Mouse (Mus musculus) embryonic facial prominence, embryonic 13.5 days (tissue): ENCODE measurements around the gene Alox5. TPM values are rescaled to one million over a fixed set of nuclear protein-coding genes. Genes with fewer than 3 reads are reported as not detected.

Experiments used
- ATAC-seq: fragments of 200-750 bp; cut with Nextera tagmentation; 2 replicates; pipeline ENCODE4 v1.8.0; 2017; ENCODE audit warnings: low read depth; ENCODE audit not compliant: insufficient number of reproducible peaks, insufficient read depth, low FRiP score, low TSS enrichment
- H3K27ac ChIP-seq: fragments of 300-500 bp; sonication (generic); 2 replicates; pipeline ENCODE4 v1.5.1; 2015; ENCODE audit warnings: moderate library complexity, mild to moderate bottlenecking, inconsistent platforms
- H3K27me3 ChIP-seq: fragments of 300-500 bp; sonication (generic); 2 replicates; pipeline ENCODE4 v1.6.1; 2015; ENCODE audit warnings: mild to moderate bottlenecking, inconsistent platforms
- H3K36me3 ChIP-seq: fragments of 300-500 bp; sonication (generic); 2 replicates; pipeline ENCODE4 v1.6.1; 2015; ENCODE audit warnings: mild to moderate bottlenecking, inconsistent platforms
- H3K4me1 ChIP-seq: fragments of 300-500 bp; sonication (generic); 2 replicates; pipeline ENCODE4 v1.6.1; 2015; ENCODE audit warnings: inconsistent platforms
- H3K4me2 ChIP-seq: fragments of 300-500 bp; sonication (generic); 2 replicates; pipeline ENCODE4 v1.6.1; 2015; ENCODE audit warnings: moderate library complexity, mild to moderate bottlenecking, inconsistent platforms
- H3K4me3 ChIP-seq: fragments of 300-500 bp; sonication (generic); 2 replicates; pipeline ENCODE4 v1.5.1; 2015; ENCODE audit warnings: mild to moderate bottlenecking, inconsistent platforms
- H3K9ac ChIP-seq: fragments of 300-500 bp; sonication (generic); 2 replicates; pipeline ENCODE4 v1.6.1; 2015; ENCODE audit warnings: mild to moderate bottlenecking, inconsistent platforms
- H3K9me3 ChIP-seq: fragments of 300-500 bp; sonication (generic); 2 replicates; pipeline ENCODE4 v1.6.1; 2016; ENCODE audit warnings: inconsistent platforms
- WGBS: fragments of 180-500 bp; shearing (Covaris S2); methylation state at CpG from one replicate; pipeline ENCODE4 v1.1.7; 2015; ENCODE audit warnings: mixed read lengths; 5-methylcytosine and 5-hydroxymethylcytosine counted together
- polyA plus RNA-seq: library from polyadenylated mRNA; unstranded; fragments of >200 nt; fragmentation: Nextera tagmentation; extraction: Ambion mirVana; gene quantifications from 2 replicates; pipeline ENCODE4 v1.2.1, GENCODE M21; 2015

Alox5 gene
- polyA plus RNA-seq, 1 experiment from 2014 or later, result 1.0 TPM

- Histone ChIP-seq H3K27ac (no peak overlapping the region), H3K9me3 (no peaks in the 10 kb centered on the region), H3K4me3 (no peak overlapping the region), H3K27me3 (no peaks in the 10 kb centered on the region; the same call in 1 of the 2 replicates), H3K4me2 (no peak overlapping the region), H3K9ac (no peak overlapping the region), H3K36me3 (no peaks in the 10 kb centered on the region), H3K4me1 (no peaks in the 10 kb centered on the region)
- WGBS, result 86% methylated on average over 4 of the region's 4 CpGs
- no peak for ATAC-seq
Observed at GRCm38 (mm10) chr6:116440849-116441248, 20.1 kb downstream of the Alox5 start.

DNA sequence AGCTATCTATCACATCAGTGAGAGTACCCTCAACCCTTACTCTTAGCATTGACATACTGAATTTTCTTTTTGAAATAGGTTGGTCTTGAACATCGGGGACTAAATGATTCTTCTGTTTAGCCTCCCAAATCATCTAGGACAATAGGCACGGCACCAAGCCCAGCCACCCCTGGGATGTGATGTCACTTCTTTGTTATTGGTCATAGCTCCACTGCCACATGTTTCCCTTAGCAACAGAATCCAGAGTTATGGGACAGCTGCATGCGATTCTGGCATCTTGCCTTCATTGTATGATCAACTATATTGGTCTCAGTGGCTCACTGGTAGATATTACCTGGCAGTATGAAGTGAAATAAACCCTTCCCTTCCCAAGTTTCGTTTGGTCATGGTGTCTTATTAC, 20.5 kb downstream of the Alox5 start:
- ATAC-seq, result no peak
- H3K27ac ChIP-seq, result no peak overlapping the region
- H3K36me3 ChIP-seq, result no peaks in the 10 kb centered on the region
- no peak overlapping the region for H3K9ac ChIP-seq
- no peak overlapping the region for H3K4me3 ChIP-seq
- no peak overlapping the region for H3K4me2 ChIP-seq
- no peaks in the 10 kb centered on the region for H3K4me1 ChIP-seq
- no peaks in the 10 kb centered on the region for H3K9me3 ChIP-seq
- no peaks in the 10 kb centered on the region; the same call in 1 of the 2 replicates for H3K27me3 ChIP-seq
- WGBS, result 72% methylated on average over 4 of the region's 4 CpGs

DNA sequence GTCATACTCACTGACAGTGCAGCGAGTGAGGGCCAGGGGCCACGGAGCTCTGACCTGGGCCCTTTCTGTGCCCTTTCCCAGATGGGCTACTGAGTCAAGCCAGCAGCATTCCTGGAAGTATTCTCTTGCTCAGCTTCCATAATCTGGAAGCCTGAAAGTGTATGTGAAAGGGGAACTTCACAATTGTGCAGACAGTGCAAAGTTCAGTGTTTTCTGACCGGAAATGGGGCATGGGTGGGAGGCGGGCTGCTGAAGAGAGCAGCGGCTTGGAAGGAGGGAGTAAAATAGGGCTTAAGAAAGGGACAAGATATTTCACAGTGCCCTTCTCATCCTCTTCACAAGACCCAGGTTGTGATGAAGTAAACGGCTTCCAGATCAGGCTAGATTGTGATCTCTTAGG, 21.4 kb downstream of the Alox5 start:
- ATAC-seq, result no peak
- Histone ChIP-seq H3K27ac (no peak overlapping the region), H3K4me3 (no peak overlapping the region), H3K27me3 (no peaks in the 10 kb centered on the region; the same call in 1 of the 2 replicates), H3K4me1 (no peaks in the 10 kb centered on the region), H3K9me3 (no peaks in the 10 kb centered on the region), H3K36me3 (no peaks in the 10 kb centered on the region), H3K9ac (no peak overlapping the region), H3K4me2 (no peak overlapping the region)
- 84% methylated on average over 6 of the region's 6 CpGs for WGBS

DNA sequence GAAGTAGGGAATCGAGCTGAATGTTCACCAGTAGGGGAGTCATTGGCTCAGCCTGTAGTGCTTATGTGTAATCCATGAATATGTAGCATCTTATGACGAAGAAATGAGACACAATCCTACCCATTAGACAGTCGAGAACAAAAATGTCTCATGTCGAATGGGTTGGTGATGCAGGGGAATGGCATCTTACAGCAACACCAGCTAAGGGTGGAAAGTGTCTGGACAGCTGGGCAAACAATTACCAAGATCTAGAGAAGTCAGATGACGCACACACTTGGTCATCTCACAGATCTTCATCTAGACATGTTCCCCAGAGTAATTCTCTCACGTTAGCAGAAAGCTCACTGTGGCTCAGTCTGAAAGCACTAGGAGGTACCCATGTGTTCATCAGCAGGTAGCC, 22.1 kb downstream of the Alox5 start:
- WGBS, result 78% methylated on average over 6 of the region's 6 CpGs
- Histone ChIP-seq H3K9me3 (no peaks in the 10 kb centered on the region), H3K36me3 (no peaks in the 10 kb centered on the region)

DNA sequence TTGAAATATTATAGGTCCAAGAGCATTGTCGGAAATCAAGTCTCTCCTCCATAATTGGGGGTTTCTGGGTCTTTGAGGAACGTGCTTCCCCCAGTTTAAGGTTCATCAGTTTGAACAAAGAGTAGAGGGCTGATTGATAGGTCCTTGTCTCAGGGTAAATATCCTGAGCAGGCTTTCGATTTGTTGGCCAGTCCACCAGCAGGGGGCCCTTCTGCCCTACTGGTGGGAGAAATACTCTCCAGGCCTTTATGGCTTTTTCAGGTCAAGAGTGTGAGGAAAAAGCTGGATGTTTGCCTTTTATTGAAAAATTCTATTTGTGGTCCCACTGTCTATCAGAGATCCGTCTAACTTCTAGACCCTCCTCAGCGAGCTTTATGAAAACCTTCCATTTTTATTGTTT, 32.7 kb downstream of the Alox5 start:
- Histone ChIP-seq H3K9ac (no peak overlapping the region), H3K9me3 (peaks cover 7% of the 10 kb centered on the region; the same call in 1 of the 2 replicates), H3K27ac (no peak overlapping the region), H3K36me3 (no peaks in the 10 kb centered on the region), H3K27me3 (no peaks in the 10 kb centered on the region), H3K4me2 (no peak overlapping the region), H3K4me3 (no peak overlapping the region), H3K4me1 (no peaks in the 10 kb centered on the region)
- 72% methylated on average over 5 of the region's 5 CpGs for WGBS
- no peak for ATAC-seq

More for the DNA sequence above, 22.1 kb downstream of the Alox5 start:
- no peak for ATAC-seq
- Histone ChIP-seq H3K4me1 (no peaks in the 10 kb centered on the region), H3K4me3 (no peak overlapping the region), H3K27me3 (no peaks in the 10 kb centered on the region; the same call in 1 of the 2 replicates), H3K4me2 (no peak overlapping the region), H3K9ac (no peak overlapping the region), H3K27ac (no peak overlapping the region)

- Histone ChIP-seq H3K4me1 (no peaks in the 10 kb centered on the region), H3K27ac (no peak overlapping the region), H3K9ac (no peak overlapping the region), H3K9me3 (peaks cover 7% of the 10 kb centered on the region; the same call in 1 of the 2 replicates), H3K36me3 (no peaks in the 10 kb centered on the region), H3K4me2 (no peak overlapping the region), H3K27me3 (no peaks in the 10 kb centered on the region), H3K4me3 (no peak overlapping the region)
- 83% methylated on average over 3 of the region's 3 CpGs for WGBS
- no peak for ATAC-seq
Observed at GRCm38 (mm10) chr6:116427552-116427951, 33.4 kb downstream of the Alox5 start.

DNA sequence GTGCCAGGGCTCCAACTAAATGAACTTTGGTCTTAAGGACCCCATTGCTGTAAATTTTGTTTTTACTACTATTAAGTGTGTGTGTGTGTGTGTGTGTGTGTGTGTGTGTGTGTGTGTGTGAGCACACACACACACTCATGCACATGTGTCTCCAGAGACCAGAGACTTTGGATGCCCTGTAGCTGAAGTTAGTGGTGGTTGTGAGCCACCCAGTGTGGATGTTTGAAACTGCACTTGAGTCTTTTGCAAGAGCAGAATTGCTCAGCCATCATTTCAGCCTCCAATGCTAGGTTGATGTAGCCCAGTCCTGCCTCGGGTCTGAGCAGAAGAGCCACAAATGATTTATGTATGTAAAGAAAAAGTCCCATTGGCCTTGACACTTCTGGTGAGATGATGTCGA, 37.3 kb downstream of the Alox5 start:
- Histone ChIP-seq H3K4me1 (no peaks in the 10 kb centered on the region), H3K9ac (no peak overlapping the region), H3K4me2 (no peak overlapping the region), H3K9me3 (no peaks in the 10 kb centered on the region), H3K27ac (no peak overlapping the region), H3K4me3 (no peak overlapping the region), H3K36me3 (no peaks in the 10 kb centered on the region), H3K27me3 (no peaks in the 10 kb centered on the region)
- WGBS, result 59% methylated on average over 2 of the region's 2 CpGs
- no peak for ATAC-seq

DNA sequence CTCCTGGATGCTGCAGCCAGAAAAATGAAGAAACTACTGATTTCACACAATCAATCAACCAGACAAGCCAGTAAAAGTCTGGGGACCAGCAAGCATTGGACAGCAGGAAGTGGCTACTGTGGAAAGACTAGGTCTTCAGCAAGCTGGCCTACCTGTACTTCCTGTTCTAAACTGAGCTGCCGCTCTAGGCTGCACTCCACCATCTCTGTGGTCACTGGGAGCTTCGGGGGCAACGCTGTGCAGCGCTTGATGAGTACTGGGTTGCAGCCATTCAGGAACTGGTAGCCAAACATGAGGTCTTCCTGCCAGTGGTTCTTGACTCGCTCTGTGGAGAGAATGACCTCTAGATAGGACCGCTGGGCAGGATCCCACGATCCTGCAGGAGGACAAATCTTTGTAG, 38.0 kb downstream of the Alox5 start:
- H3K27ac ChIP-seq, result no peak overlapping the region
- WGBS, result 87% methylated on average over 7 of the region's 7 CpGs
- no peaks in the 10 kb centered on the region for H3K9me3 ChIP-seq
- no peak overlapping the region for H3K9ac ChIP-seq
- no peaks in the 10 kb centered on the region for H3K27me3 ChIP-seq
- ATAC-seq, result no peak
- no peaks in the 10 kb centered on the region for H3K36me3 ChIP-seq
- no peak overlapping the region for H3K4me3 ChIP-seq
- H3K4me2 ChIP-seq, result no peak overlapping the region
- no peaks in the 10 kb centered on the region for H3K4me1 ChIP-seq

DNA sequence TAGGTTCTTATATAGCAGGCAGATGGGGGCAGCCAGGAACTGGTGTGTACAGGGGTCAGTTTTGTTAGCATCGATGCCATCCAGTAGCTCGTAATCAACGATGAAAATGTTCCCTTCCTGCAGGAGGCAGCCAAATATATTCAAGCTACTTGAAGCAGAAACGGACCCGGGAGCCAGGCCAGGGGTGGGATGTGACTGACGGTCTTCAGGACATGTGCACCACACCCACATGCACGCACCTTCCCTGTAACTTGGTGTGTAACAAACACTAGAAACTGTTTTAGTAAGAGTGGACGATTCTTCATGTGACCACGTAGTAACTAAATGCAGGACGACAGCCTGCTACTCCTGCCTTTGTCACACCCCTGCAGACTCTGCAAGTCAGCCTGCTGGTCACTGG, 40.7 kb downstream of the Alox5 start:
- 80% methylated on average over 10 of the region's 10 CpGs for WGBS
- no peaks in the 10 kb centered on the region for H3K4me1 ChIP-seq
- H3K27me3 ChIP-seq, result no peaks in the 10 kb centered on the region
- H3K9me3 ChIP-seq, result no peaks in the 10 kb centered on the region
- H3K4me3 ChIP-seq, result no peak overlapping the region
- no peak for ATAC-seq
- H3K9ac ChIP-seq, result no peak overlapping the region
- H3K36me3 ChIP-seq, result no peaks in the 10 kb centered on the region
- H3K4me2 ChIP-seq, result no peak overlapping the region
- H3K27ac ChIP-seq, result no peak overlapping the region

GRCm38 (mm10) chr6:116419699-116420098, 41.3 kb downstream of the Alox5 start:
- Histone ChIP-seq H3K27ac (no peak overlapping the region), H3K4me2 (no peak overlapping the region), H3K36me3 (no peaks in the 10 kb centered on the region), H3K4me3 (no peak overlapping the region), H3K27me3 (no peaks in the 10 kb centered on the region), H3K9me3 (no peaks in the 10 kb centered on the region), H3K4me1 (no peaks in the 10 kb centered on the region), H3K9ac (no peak overlapping the region)
- WGBS, result 60% methylated on average over 6 of the region's 6 CpGs
- ATAC-seq, result no peak

DNA sequence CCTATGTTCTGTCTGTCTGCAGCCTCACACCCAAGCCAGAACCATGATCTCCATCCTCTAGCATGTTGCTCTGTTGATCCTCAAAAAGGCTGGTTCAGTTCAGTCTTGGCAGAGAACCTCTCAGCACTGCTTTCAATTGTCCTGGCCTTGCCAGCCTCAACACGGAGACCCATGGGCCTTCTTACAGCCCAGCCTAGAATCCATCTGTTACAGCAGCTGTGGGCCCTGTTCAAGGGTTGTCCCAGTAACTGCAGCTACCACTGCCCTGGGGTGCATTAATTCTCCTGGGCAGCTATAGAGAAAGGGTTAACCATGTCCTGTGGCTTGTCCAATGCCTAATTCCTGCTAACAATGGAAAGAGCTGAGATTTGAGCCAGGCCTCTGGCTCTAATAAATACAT, 42.5 kb downstream of the Alox5 start:
- Histone ChIP-seq H3K4me1 (no peaks in the 10 kb centered on the region), H3K4me2 (no peak overlapping the region), H3K4me3 (no peak overlapping the region), H3K36me3 (no peaks in the 10 kb centered on the region), H3K9me3 (no peaks in the 10 kb centered on the region), H3K27ac (no peak overlapping the region), H3K27me3 (no peaks in the 10 kb centered on the region), H3K9ac (no peak overlapping the region)
- WGBS, result 79% methylated on average over 1 of the region's 1 CpGs
- ATAC-seq, result no peak

DNA sequence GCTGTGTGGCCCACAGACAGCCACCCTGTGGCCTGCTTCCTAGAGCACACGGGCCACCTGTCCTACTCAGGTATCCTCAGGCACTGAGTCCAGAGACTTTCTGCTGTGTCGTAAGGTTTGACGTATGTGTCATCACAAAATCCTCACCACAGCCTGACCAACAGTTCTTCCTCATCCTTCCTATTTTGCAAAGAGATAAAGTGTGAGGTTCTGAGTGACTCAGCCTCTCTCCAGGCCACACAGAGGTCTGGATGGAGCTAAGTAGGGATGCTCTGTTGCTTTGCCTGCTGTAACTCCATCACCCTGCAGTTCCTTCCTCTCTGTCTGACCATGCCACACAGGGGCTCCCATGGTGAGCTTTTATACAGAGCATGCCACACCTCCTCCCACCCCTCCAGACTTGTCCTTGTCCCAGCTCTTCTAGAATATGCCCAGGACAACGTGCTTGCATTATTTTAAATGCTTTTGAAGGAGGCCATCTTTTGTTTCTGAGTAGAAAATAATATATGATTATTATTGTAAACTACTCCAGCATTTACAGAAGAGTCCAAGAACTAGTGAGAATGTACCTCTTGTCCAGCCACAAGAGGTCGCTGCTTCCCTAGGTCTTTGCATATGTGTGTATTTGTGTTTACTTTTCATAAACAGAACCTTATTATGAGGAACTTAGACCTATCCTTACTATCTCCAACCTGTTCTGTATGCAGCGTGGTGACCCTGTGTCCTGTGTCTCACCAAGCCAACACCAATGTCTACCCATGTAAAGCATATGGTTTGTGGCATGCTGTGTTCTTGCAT, 43.3 kb downstream of the Alox5 start:
- Histone ChIP-seq H3K9me3 (no peaks in the 10 kb centered on the region), H3K27me3 (no peaks in the 10 kb centered on the region), H3K9ac (no peak overlapping the region), H3K4me1 (no peaks in the 10 kb centered on the region), H3K36me3 (no peaks in the 10 kb centered on the region), H3K27ac (no peak overlapping the region), H3K4me3 (no peak overlapping the region), H3K4me2 (no peak overlapping the region)
- ATAC-seq, result no peak
- WGBS, result 63% methylated on average over 6 of the region's 6 CpGs
